Mouse (Mus musculus) A20 (cell line): ENCODE measurements at regions not wholly inside any gene's neighbourhood (a gene's known extent, or its start where the extent isn't known, plus 50 kb on each side); places are given as distances from the start of the nearest gene placed in this dataset.
A peak's percentile ranks its signal among the peaks of the same experiment; 100 is the strongest.
"Not testable (repeated sequence)": the region's sequence is repeated elsewhere in the genome, so short reads cannot be mapped to it uniquely, and the experiment has no call there.

Experiments
- DNase-seq: peaks from one replicate; pipeline ENCODE4 v3.0.0-alpha.2; 2011; ENCODE audit warnings: low read depth, low spot score

DNA sequence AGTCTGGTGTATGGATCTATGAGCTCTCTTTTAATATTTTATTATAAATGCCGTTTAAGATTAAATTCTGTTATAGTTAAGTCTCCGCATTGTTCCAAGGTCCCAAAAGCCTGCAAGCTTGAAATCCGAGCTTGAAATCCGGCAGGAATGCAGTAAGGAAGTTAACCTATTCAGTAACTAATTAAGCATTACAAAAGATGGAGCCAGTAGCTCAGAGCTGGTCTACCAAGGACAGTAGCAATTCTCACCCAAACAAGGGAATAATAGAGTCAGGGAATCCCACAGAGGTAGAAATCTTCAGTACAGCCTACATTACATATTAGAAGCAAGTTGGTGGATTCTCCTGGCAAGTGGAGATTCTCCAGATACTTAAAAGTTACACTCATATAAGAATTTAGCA lies 325.0 kb downstream of the Phf3 start:
- not testable (repeated sequence) for DNase-seq

GRCm38 (mm10) chr1:30540088-30540698 lies 333.5 kb downstream of the Phf3 start:
- DNase-seq = peak; percentile 54

DNA sequence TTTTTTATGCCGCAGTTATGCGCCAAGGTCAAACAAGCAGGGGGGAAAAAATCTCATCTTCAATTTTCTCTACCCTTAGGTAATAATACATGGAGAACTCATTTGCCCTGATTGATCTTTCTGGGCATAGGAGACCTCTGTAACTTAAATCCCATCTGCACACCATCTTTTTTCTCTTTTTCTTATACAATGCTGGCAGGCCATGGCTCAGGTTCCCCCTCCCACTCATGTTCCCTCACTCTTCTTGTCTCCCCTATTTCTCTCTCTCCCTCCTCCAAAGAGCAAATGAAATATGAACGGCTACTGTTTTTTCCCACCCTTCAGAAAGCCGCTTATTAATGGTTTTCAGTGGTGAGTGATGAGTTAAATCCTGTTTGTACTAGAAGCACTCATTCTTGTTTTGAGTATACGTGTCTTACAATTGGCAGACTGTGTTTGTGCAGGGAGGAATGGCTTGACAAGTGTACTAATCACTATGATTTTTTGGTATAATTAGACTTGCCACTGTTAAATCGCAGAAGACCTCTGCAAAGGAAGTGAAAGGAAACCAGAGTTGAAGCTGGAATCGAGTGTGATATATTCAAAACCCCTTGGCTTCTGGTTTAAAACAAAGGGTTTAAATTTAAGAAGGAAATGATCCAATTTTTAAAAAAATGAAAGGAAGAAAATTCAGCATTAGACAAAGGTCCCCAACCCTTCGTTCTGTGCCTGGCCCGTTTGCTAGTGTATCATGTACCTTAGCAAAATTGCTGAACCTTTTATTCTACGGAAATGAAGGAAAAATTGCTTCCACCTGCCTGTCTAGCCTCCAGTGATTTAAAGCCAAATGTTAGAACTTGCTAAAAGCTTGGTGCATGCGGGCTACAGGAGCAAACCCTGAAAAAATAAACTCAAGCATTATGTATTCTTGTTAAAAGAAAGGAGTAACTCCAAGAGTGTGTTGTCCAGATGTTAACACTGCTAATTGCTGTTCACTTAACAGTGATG lies 336.4 kb downstream of the Phf3 start:
- DNase-seq = no peak

DNA sequence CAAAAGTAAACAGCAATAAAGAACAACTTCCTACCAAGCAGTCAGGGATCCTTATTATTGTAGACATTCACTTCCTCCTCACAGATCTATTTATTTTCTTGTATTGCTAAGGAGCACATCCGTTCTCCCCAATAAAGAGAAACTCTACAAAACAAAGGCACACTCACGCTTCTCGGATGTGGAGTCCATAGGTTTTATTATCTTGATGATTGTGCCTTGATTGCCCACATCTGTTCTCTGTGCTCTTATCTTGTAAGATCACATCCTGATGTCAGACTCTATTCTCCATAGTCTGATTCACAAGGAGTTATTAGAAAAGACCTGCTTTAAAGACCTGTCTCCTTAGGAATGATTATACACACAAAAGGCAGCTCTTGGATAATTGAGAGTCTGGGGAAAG lies 356.4 kb downstream of the Phf3 start:
- DNase-seq = no peak

DNA sequence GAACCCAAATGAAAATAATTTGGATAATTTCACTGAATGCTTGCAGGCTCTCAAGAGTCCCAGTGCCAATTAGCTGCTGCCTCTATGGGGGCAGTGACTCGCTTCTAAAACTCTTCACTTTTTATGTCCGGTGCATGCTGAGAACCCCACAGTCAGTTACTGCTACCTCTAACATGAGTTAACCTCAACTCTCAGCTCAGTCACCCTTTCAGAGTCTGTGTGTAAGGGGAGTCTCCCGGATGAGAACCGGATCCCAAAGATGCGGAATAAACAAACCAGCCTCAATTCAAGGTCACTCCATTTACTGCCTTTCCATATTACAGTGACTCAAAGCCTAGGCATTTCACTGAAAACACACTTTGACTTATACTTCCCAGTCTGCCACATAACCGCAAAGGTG lies 357.9 kb downstream of the Phf3 start:
- DNase-seq = no peak

DNA sequence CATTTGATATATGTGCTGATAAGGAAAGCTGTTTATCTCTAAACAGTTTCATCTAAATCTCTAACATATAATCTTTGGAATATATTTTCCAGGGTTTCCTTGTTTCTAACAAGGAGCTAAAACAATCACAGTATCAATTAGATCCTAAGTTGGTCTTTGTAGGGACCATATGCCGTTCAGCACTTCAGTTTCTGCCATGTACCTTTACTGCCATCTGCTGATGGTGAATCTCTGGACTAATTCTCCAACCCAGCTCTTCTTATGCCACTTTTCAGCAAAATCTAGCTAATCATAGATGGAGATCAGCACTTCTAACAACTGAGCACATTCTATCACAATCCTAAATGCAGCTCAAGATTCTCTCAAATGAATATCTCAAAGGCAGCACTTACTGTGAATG lies 370.5 kb downstream of the Phf3 start:
- peak; percentile 10 for DNase-seq

DNA sequence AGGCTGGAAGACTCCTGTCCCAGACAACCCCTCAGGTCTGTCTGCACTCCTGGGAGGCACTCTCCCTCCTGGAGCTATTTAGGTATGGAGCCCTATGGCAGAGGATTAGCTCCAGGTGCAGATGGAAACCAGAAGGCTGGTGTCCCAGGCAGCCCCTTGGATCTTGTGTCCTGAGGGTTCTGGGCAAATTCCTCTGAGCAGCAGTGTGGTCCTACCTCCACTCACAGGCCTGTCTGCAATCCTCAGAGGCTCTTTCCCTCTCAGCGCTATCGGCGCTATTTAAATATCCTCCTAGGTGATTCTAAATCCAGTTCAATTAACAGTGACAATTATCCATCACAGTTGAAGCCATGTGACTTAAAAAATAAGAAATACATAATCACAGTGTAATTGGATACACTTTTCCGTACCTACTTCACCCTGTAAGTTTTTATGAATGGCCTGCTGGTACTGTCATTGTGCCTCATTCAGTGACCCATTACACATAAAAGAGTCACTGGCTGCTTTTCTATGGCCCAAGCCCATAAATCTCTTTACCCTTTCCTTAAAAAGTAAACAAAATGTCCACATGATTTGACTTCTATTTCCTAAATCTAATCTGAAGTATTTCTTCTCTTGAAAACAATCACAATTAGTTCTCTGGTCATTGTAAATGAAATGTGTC lies 413.3 kb downstream of the Phf3 start:
- no peak for DNase-seq

DNA sequence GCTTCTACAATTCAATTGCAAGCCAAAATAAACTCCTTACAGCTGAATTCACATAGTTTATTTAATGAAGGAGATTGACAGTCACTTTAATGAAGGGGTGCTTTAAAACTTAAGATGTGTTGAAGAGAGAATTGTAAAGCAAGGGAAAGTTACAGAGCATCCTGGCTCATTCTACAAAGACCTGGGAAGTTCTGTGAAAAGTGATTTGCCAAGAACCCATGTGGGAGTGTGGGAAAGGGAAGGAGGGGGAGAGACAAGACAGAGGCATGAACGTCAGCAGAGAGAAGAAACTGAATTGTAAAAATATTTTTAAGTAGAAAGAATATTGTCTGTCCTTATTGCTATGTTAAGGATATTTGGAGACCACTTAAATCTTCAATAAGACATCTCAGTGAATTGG lies 435.8 kb downstream of the Phf3 start:
- no peak for DNase-seq

- DNase-seq = no peak
Measured at GRCm38 (mm10) chr1:30416582-30416981, 457.1 kb downstream of the Phf3 start.

GRCm38 (mm10) chr1:30414881-30415439 lies 458.8 kb downstream of the Phf3 start:
- DNase-seq = no peak
